Mouse (Mus musculus): ENCODE results near the gene Tgm5. TPM values are rescaled to one million over a fixed set of nuclear protein-coding genes. Genes with fewer than 3 reads are reported as not detected.
"Not testable (repeated sequence)": the region's sequence is repeated elsewhere in the genome, so short reads cannot be mapped to it uniquely, and the experiment has no call there.

Gene Tgm5
- polyA plus RNA-seq, 1 experiment from 2014 or later = 0.07 TPM

- WGBS = 96% methylated on average over 1 of the region's 1 CpGs
- H3K4me3 ChIP-seq = not testable (repeated sequence)
Observed at GRCm38 (mm10) chr2:121038851-121039250, 46.8 kb downstream of the Tgm5 start.

GRCm38 (mm10) chr2:121036733-121037341 lies 48.8 kb downstream of the Tgm5 start, which contains the start of gene Epb42:
Epb42 (minus strand) TSS chr2:121037072.
- H3K9me3 ChIP-seq = no peaks in the 10 kb centered on the region
- H3K27ac ChIP-seq = no peak within 1 kb of the TSS
- no peaks in the 10 kb centered on the region for H3K36me3 ChIP-seq
- no peak within 1 kb of the TSS for H3K9ac ChIP-seq
- H3K4me3 ChIP-seq = no peak within 1 kb of the TSS
- 28% methylated on average over 5 of the region's 5 CpGs for WGBS
- no peaks in the 10 kb centered on the region for H3K27me3 ChIP-seq
- ATAC-seq (ENCODE audit: borderline replicate concordance, extremely low read depth, low FRiP score, low TSS enrichment) = peak; percentile 81; the same call in 1 of the 2 replicates
- no peaks in the 10 kb centered on the region for H3K4me1 ChIP-seq
- H3K4me2 ChIP-seq = no peak within 1 kb of the TSS

More at GRCm38 (mm10) chr2:121038851-121039250, 46.8 kb downstream of the Tgm5 start:
- H3K9ac ChIP-seq; H3K9me3 ChIP-seq; H3K27me3 ChIP-seq; H3K27ac ChIP-seq; ATAC-seq (ENCODE audit: borderline replicate concordance, extremely low read depth, low FRiP score, low TSS enrichment); H3K4me2 ChIP-seq; H3K4me1 ChIP-seq; H3K36me3 ChIP-seq: not testable (repeated sequence)

- WGBS = 43% methylated on average over 5 of the region's 5 CpGs
- Histone ChIP-seq H3K9ac (no peak overlapping the region), H3K36me3 (peaks cover under 1% of the 10 kb centered on the region), H3K4me3 (no peak overlapping the region), H3K4me1 (no peaks in the 10 kb centered on the region), H3K27ac (no peak overlapping the region), H3K9me3 (no peaks in the 10 kb centered on the region), H3K4me2 (no peak overlapping the region), H3K27me3 (no peaks in the 10 kb centered on the region)
- ATAC-seq (ENCODE audit: borderline replicate concordance, extremely low read depth, low FRiP score, low TSS enrichment) = no peak
Observed at GRCm38 (mm10) chr2:121022918-121023317, 62.7 kb downstream of the Tgm5 start.

- H3K36me3 ChIP-seq = peaks cover 15% of the 10 kb centered on the region
- H3K9me3 ChIP-seq = no peaks in the 10 kb centered on the region
- ATAC-seq (ENCODE audit: borderline replicate concordance, extremely low read depth, low FRiP score, low TSS enrichment) = no peak
- no peaks in the 10 kb centered on the region for H3K27me3 ChIP-seq
- no peak overlapping the region for H3K4me2 ChIP-seq
- H3K9ac ChIP-seq = no peak overlapping the region
- no peak overlapping the region for H3K27ac ChIP-seq
- no peak overlapping the region for H3K4me3 ChIP-seq
- H3K4me1 ChIP-seq = no peaks in the 10 kb centered on the region
- WGBS = 89% methylated on average over 1 of the region's 1 CpGs
Observed at GRCm38 (mm10) chr2:121017151-121017550, 68.5 kb downstream of the Tgm5 start.

GRCm38 (mm10) chr2:121016226-121016625 lies 69.4 kb downstream of the Tgm5 start:
- 81% methylated on average over 9 of the region's 9 CpGs for WGBS
- no peaks in the 10 kb centered on the region for H3K27me3 ChIP-seq
- no peak overlapping the region for H3K9ac ChIP-seq

GRCm38 (mm10) chr2:121015507-121015906 lies 70.1 kb downstream of the Tgm5 start:
- peaks cover 15% of the 10 kb centered on the region for H3K36me3 ChIP-seq
- no peaks in the 10 kb centered on the region for H3K9me3 ChIP-seq
- no peak overlapping the region for H3K9ac ChIP-seq
- H3K27me3 ChIP-seq = no peaks in the 10 kb centered on the region
- H3K4me1 ChIP-seq = no peaks in the 10 kb centered on the region
- no peak overlapping the region for H3K4me3 ChIP-seq
- H3K4me2 ChIP-seq = no peak overlapping the region
- 70% methylated on average over 2 of the region's 2 CpGs for WGBS
- no peak overlapping the region for H3K27ac ChIP-seq
- no peak for ATAC-seq (ENCODE audit: borderline replicate concordance, extremely low read depth, low FRiP score, low TSS enrichment)

More at GRCm38 (mm10) chr2:121016226-121016625, 69.4 kb downstream of the Tgm5 start:
- no peak for ATAC-seq (ENCODE audit: borderline replicate concordance, extremely low read depth, low FRiP score, low TSS enrichment)
- Histone ChIP-seq H3K4me3 (no peak overlapping the region), H3K4me1 (no peaks in the 10 kb centered on the region), H3K27ac (no peak overlapping the region), H3K36me3 (peaks cover 15% of the 10 kb centered on the region), H3K4me2 (no peak overlapping the region), H3K9me3 (no peaks in the 10 kb centered on the region)

- Histone ChIP-seq H3K4me2 (no peak overlapping the region), H3K4me1 (peaks cover 10% of the 10 kb centered on the region; the same call in 1 of the 2 replicates), H3K4me3 (no peak overlapping the region), H3K9me3 (no peaks in the 10 kb centered on the region), H3K36me3 (peaks cover 12% of the 10 kb centered on the region), H3K27me3 (no peaks in the 10 kb centered on the region), H3K9ac (no peak overlapping the region), H3K27ac (no peak overlapping the region)
- ATAC-seq (ENCODE audit: borderline replicate concordance, extremely low read depth, low FRiP score, low TSS enrichment) = no peak
- 87% methylated on average over 9 of the region's 9 CpGs for WGBS
Observed at GRCm38 (mm10) chr2:121012676-121013075, 73.0 kb downstream of the Tgm5 start.

- H3K4me1 ChIP-seq = peaks cover 10% of the 10 kb centered on the region; the same call in 1 of the 2 replicates
- H3K4me3 ChIP-seq = peak overlapping the region; percentile 70
- no peaks in the 10 kb centered on the region for H3K36me3 ChIP-seq
- H3K27me3 ChIP-seq = no peaks in the 10 kb centered on the region
- no peaks in the 10 kb centered on the region for H3K9me3 ChIP-seq
- no peak overlapping the region for H3K27ac ChIP-seq
- peak overlapping the region; percentile 61; the same call in 1 of the 2 replicates for H3K9ac ChIP-seq
- ATAC-seq (ENCODE audit: borderline replicate concordance, extremely low read depth, low FRiP score, low TSS enrichment) = no peak
- 24% methylated on average over 5 of the region's 5 CpGs for WGBS
- H3K4me2 ChIP-seq = peak overlapping the region; percentile 78
Observed at GRCm38 (mm10) chr2:121009071-121009677, 76.5 kb downstream of the Tgm5 start.

- no peak for ATAC-seq (ENCODE audit: borderline replicate concordance, extremely low read depth, low FRiP score, low TSS enrichment)
- WGBS = 2% methylated on average over 12 of the region's 12 CpGs
- peak overlapping the region; percentile 61 for H3K9ac ChIP-seq
- H3K36me3 ChIP-seq = no peaks in the 10 kb centered on the region
- no peaks in the 10 kb centered on the region for H3K27me3 ChIP-seq
- H3K27ac ChIP-seq = no peak overlapping the region
- H3K4me1 ChIP-seq = peaks cover 10% of the 10 kb centered on the region; the same call in 1 of the 2 replicates
- H3K4me3 ChIP-seq = peak overlapping the region; percentile 70
- no peaks in the 10 kb centered on the region for H3K9me3 ChIP-seq
- peak overlapping the region; percentile 78 for H3K4me2 ChIP-seq
Observed at GRCm38 (mm10) chr2:121008664-121009007, 77.0 kb downstream of the Tgm5 start.

- Histone ChIP-seq H3K36me3 (no peaks in the 10 kb centered on the region), H3K9ac (peak within 1 kb of the TSS; percentile 61), H3K4me3 (peak within 1 kb of the TSS; percentile 70), H3K9me3 (no peaks in the 10 kb centered on the region), H3K27me3 (no peaks in the 10 kb centered on the region), H3K4me2 (peak within 1 kb of the TSS; percentile 78), H3K4me1 (peaks cover 10% of the 10 kb centered on the region; the same call in 1 of the 2 replicates), H3K27ac (no peak within 1 kb of the TSS)
- 1% methylated on average over 34 of the region's 34 CpGs for WGBS
- peak; percentile 97 for ATAC-seq (ENCODE audit: borderline replicate concordance, extremely low read depth, low FRiP score, low TSS enrichment)
Observed at GRCm38 (mm10) chr2:121007925-121008663, 77.5 kb downstream of the Tgm5 start, which contains the start of gene Ccndbp1. Ccndbp1 (plus strand) TSS chr2:121008403.

GRCm38 (mm10) chr2:121006986-121007385 lies 78.7 kb downstream of the Tgm5 start:
- no peak for ATAC-seq (ENCODE audit: borderline replicate concordance, extremely low read depth, low FRiP score, low TSS enrichment)
- H3K9me3 ChIP-seq = no peaks in the 10 kb centered on the region
- no peak overlapping the region for H3K4me3 ChIP-seq
- H3K27me3 ChIP-seq = no peaks in the 10 kb centered on the region
- peaks cover 10% of the 10 kb centered on the region; the same call in 1 of the 2 replicates for H3K4me1 ChIP-seq
- H3K36me3 ChIP-seq = no peaks in the 10 kb centered on the region
- WGBS = 76% methylated on average over 1 of the region's 1 CpGs
- no peak overlapping the region for H3K9ac ChIP-seq
- no peak overlapping the region for H3K27ac ChIP-seq
- no peak overlapping the region for H3K4me2 ChIP-seq

Data from lung, embryonic 15.5 days (tissue).